Mouse (Mus musculus) limb, embryonic 15.5 days (tissue): ENCODE measurements around the gene Hsd11b1. TPM values are rescaled to one million over a fixed set of nuclear protein-coding genes. Genes with fewer than 3 reads are reported as not detected.
"Not testable (repeated sequence)": the region's sequence is repeated elsewhere in the genome, so short reads cannot be mapped to it uniquely, and the experiment has no call there.

Experiments
- ATAC-seq: fragments of 200-750 bp; cut with Nextera tagmentation; 2 replicates; pipeline ENCODE4 v1.8.0; 2017; ENCODE audit warnings: low read depth, moderate TSS enrichment; ENCODE audit not compliant: insufficient number of reproducible peaks, low FRiP score, low TSS enrichment
- H3K27ac ChIP-seq: fragments of 300-500 bp; sonication (generic); 2 replicates; pipeline ENCODE4 v1.5.1; 2015; ENCODE audit warnings: moderate library complexity, mild to moderate bottlenecking, inconsistent platforms
- H3K27me3 ChIP-seq: fragments of 300-500 bp; sonication (generic); 2 replicates; pipeline ENCODE4 v1.6.1; 2015; ENCODE audit warnings: inconsistent platforms
- H3K36me3 ChIP-seq: fragments of 300-500 bp; sonication (generic); 2 replicates; pipeline ENCODE4 v1.6.1; 2015; ENCODE audit warnings: inconsistent platforms
- H3K4me1 ChIP-seq: fragments of 300-500 bp; sonication (generic); 2 replicates; pipeline ENCODE4 v1.6.1; 2015; ENCODE audit warnings: inconsistent platforms
- H3K4me2 ChIP-seq: fragments of 300-500 bp; sonication (generic); 2 replicates; pipeline ENCODE4 v1.6.1; 2015; ENCODE audit warnings: mild to moderate bottlenecking, inconsistent platforms
- H3K4me3 ChIP-seq: fragments of 300-500 bp; sonication (generic); 2 replicates; pipeline ENCODE4 v1.5.1; 2015; ENCODE audit warnings: mild to moderate bottlenecking, inconsistent platforms
- H3K9ac ChIP-seq: fragments of 300-500 bp; sonication (generic); 2 replicates; pipeline ENCODE4 v1.6.1; 2015; ENCODE audit warnings: inconsistent platforms
- H3K9me3 ChIP-seq: fragments of 300-500 bp; sonication (generic); 2 replicates; pipeline ENCODE4 v1.6.1; 2016; ENCODE audit warnings: inconsistent platforms
- WGBS: fragments of 180-500 bp; shearing (Covaris S2); methylation state at CpG from one replicate; pipeline ENCODE4 v1.1.7; 2015; 5-methylcytosine and 5-hydroxymethylcytosine counted together
- polyA plus RNA-seq: library from polyadenylated mRNA; unstranded; fragments of >200 nt; fragmentation: Nextera tagmentation; extraction: Ambion mirVana; gene quantifications from 2 replicates; pipeline ENCODE4 v1.2.1, GENCODE M21; 2015

Hsd11b1 gene
- polyA plus RNA-seq, 1 experiment from 2014 or later: 6.8 TPM

DNA sequence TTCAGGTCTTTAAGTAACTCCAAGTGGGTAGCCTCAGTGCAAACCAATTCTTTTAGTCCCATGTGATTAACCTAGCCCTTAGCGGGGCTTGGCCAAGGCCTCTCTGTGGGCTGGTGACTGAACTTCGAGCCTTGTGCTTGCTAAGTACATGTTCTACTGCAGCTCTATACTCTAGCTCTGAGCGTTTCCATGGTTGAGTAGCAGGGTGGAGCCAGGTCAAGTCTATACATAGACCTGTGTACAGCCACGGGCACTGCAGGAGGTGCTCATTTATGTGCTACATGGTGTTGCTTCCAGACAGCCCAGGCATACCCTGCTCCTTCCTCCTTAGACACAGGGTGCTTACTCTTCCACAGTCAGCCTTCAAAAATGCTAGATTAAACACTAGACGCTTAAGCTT is 32.0 kb upstream of the Hsd11b1 start:
- Histone ChIP-seq H3K4me3 (no peak overlapping the region), H3K36me3 (no peaks in the 10 kb centered on the region), H3K4me1 (no peaks in the 10 kb centered on the region), H3K9me3 (no peaks in the 10 kb centered on the region), H3K27me3 (no peaks in the 10 kb centered on the region), H3K4me2 (no peak overlapping the region), H3K9ac (no peak overlapping the region), H3K27ac (no peak overlapping the region)
- no peak for ATAC-seq
- 74% methylated on average over 5 of the region's 5 CpGs for WGBS

DNA sequence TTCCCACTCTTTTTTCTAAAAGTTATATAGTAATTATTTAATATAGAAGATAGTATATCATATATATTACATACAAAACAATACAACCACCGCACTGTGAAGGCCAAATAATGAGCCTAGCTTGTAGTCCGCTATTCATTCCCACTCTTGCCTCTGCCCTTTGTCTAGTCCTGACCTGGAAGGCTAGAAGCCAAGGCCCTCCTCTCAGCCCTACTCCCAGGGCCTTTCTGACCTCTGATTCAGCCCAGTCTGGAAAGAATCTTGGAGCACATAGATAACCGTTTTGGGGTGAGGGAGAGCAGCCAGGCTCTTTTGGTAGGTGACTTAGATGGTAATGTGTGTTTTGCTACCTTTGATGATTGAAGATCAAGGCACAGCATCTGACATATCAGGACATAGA is 30.1 kb upstream of the Hsd11b1 start:
- H3K9ac ChIP-seq: no peak overlapping the region
- no peaks in the 10 kb centered on the region for H3K9me3 ChIP-seq
- H3K27ac ChIP-seq: no peak overlapping the region
- H3K4me1 ChIP-seq: no peaks in the 10 kb centered on the region
- no peaks in the 10 kb centered on the region for H3K36me3 ChIP-seq
- ATAC-seq: no peak
- no peak overlapping the region for H3K4me2 ChIP-seq
- no peak overlapping the region for H3K4me3 ChIP-seq
- WGBS: 84% methylated on average over 3 of the region's 3 CpGs
- H3K27me3 ChIP-seq: no peaks in the 10 kb centered on the region

DNA sequence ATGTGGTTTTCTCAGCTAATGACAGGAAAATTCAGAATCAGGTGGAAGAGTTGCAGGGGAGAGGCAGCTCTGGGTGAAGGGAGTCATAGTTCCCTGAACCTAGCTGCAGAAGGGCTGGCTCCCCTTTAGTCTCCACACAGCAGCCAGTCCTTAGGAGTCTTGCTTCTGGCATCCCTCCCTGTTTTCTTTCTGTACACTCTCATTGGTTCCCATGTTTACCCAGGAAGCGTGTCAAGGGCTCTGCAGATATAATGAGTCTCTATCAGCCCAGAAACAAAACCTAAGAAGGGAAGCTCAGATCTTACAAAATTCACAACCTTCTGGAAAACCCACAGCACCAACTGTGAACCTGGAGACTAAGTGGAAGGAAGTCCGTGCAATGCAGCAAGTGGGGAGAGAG is 29.2 kb upstream of the Hsd11b1 start:
- WGBS: 55% methylated on average over 2 of the region's 2 CpGs
- no peaks in the 10 kb centered on the region for H3K9me3 ChIP-seq
- H3K27ac ChIP-seq: no peak overlapping the region
- H3K9ac ChIP-seq: no peak overlapping the region
- ATAC-seq: no peak
- no peaks in the 10 kb centered on the region for H3K4me1 ChIP-seq
- no peak overlapping the region for H3K4me3 ChIP-seq
- H3K27me3 ChIP-seq: no peaks in the 10 kb centered on the region
- H3K36me3 ChIP-seq: no peaks in the 10 kb centered on the region
- no peak overlapping the region for H3K4me2 ChIP-seq

GRCm38 (mm10) chr1:193290686-193291085 is 26.8 kb upstream of the Hsd11b1 start:
- H3K36me3 ChIP-seq: no peaks in the 10 kb centered on the region
- no peak overlapping the region for H3K4me3 ChIP-seq
- H3K4me1 ChIP-seq: no peaks in the 10 kb centered on the region
- H3K27ac ChIP-seq: no peak overlapping the region
- no peaks in the 10 kb centered on the region for H3K27me3 ChIP-seq
- H3K4me2 ChIP-seq: no peak overlapping the region
- ATAC-seq: no peak
- no peak overlapping the region for H3K9ac ChIP-seq
- no peaks in the 10 kb centered on the region for H3K9me3 ChIP-seq

GRCm38 (mm10) chr1:193289914-193290313 is 26.0 kb upstream of the Hsd11b1 start:
- H3K4me2 ChIP-seq: no peak overlapping the region
- H3K27ac ChIP-seq: no peak overlapping the region
- no peaks in the 10 kb centered on the region for H3K4me1 ChIP-seq
- H3K9ac ChIP-seq: no peak overlapping the region
- no peaks in the 10 kb centered on the region for H3K9me3 ChIP-seq
- H3K36me3 ChIP-seq: no peaks in the 10 kb centered on the region
- 83% methylated on average over 5 of the region's 5 CpGs for WGBS
- no peak for ATAC-seq
- H3K27me3 ChIP-seq: no peaks in the 10 kb centered on the region
- no peak overlapping the region for H3K4me3 ChIP-seq

GRCm38 (mm10) chr1:193289076-193289475 is 25.2 kb upstream of the Hsd11b1 start:
- Histone ChIP-seq H3K4me3 (no peak overlapping the region), H3K4me1 (no peaks in the 10 kb centered on the region), H3K4me2 (no peak overlapping the region), H3K9ac (no peak overlapping the region), H3K36me3 (no peaks in the 10 kb centered on the region), H3K27ac (no peak overlapping the region), H3K27me3 (no peaks in the 10 kb centered on the region), H3K9me3 (no peaks in the 10 kb centered on the region)
- ATAC-seq: no peak
- 88% methylated on average over 3 of the region's 3 CpGs for WGBS

GRCm38 (mm10) chr1:193287578-193287977 is 23.7 kb upstream of the Hsd11b1 start:
- no peak overlapping the region for H3K9ac ChIP-seq
- WGBS: 85% methylated on average over 2 of the region's 2 CpGs
- H3K9me3 ChIP-seq: no peaks in the 10 kb centered on the region
- H3K4me2 ChIP-seq: no peak overlapping the region
- H3K4me3 ChIP-seq: no peak overlapping the region
- H3K4me1 ChIP-seq: no peaks in the 10 kb centered on the region
- no peak overlapping the region for H3K27ac ChIP-seq
- H3K36me3 ChIP-seq: no peaks in the 10 kb centered on the region
- no peak for ATAC-seq
- no peaks in the 10 kb centered on the region for H3K27me3 ChIP-seq

- 84% methylated on average over 3 of the region's 3 CpGs for WGBS
These were observed 22.0 kb upstream of the Hsd11b1 start for GRCm38 (mm10) chr1:193285766-193286325.

GRCm38 (mm10) chr1:193284228-193284779 is 20.4 kb upstream of the Hsd11b1 start:
- no peak overlapping the region for H3K4me2 ChIP-seq
- H3K27ac ChIP-seq: no peak overlapping the region
- H3K36me3 ChIP-seq: no peaks in the 10 kb centered on the region
- 67% methylated on average over 7 of the region's 7 CpGs for WGBS
- no peak for ATAC-seq
- no peak overlapping the region for H3K4me3 ChIP-seq
- no peaks in the 10 kb centered on the region for H3K27me3 ChIP-seq
- H3K9ac ChIP-seq: no peak overlapping the region
- H3K9me3 ChIP-seq: no peaks in the 10 kb centered on the region
- H3K4me1 ChIP-seq: no peaks in the 10 kb centered on the region

More at GRCm38 (mm10) chr1:193285766-193286325, 22.0 kb upstream of the Hsd11b1 start:
- H3K9me3 ChIP-seq, H3K4me1 ChIP-seq, H3K4me3 ChIP-seq, H3K9ac ChIP-seq, H3K36me3 ChIP-seq, H3K4me2 ChIP-seq, H3K27ac ChIP-seq, H3K27me3 ChIP-seq, ATAC-seq: not testable (repeated sequence)

- Histone ChIP-seq H3K4me2 (no peak overlapping the region), H3K4me1 (no peaks in the 10 kb centered on the region), H3K4me3 (no peak overlapping the region), H3K27me3 (no peaks in the 10 kb centered on the region), H3K27ac (no peak overlapping the region), H3K36me3 (no peaks in the 10 kb centered on the region), H3K9me3 (no peaks in the 10 kb centered on the region), H3K9ac (no peak overlapping the region)
- WGBS: 94% methylated on average over 2 of the region's 2 CpGs
- ATAC-seq: no peak
These were observed 17.5 kb upstream of the Hsd11b1 start for GRCm38 (mm10) chr1:193281344-193281743.

DNA sequence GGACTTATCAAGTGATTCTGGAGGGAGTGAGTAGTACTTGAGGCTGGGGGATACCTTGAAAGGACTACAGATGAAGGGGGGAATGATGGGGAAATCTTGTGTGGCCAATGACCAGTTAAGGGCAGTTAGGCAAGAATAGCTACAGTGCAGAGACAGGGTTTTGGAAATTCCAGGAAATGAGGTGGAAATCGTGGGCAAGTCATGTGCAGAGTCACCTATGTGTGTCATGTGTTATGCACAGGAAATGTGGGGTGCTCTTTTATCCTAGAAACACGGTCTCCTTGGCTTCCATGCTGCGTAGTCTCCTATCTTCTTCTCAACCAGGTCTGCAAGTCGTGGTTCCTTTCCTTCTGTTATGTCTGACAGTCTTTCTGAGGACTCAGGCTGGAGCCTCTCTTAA is 15.6 kb upstream of the Hsd11b1 start:
- Histone ChIP-seq H3K4me1 (no peaks in the 10 kb centered on the region), H3K36me3 (no peaks in the 10 kb centered on the region), H3K27me3 (no peaks in the 10 kb centered on the region), H3K27ac (no peak overlapping the region), H3K4me2 (no peak overlapping the region), H3K4me3 (no peak overlapping the region), H3K9ac (no peak overlapping the region), H3K9me3 (no peaks in the 10 kb centered on the region)
- WGBS: 73% methylated on average over 4 of the region's 4 CpGs
- ATAC-seq: no peak

DNA sequence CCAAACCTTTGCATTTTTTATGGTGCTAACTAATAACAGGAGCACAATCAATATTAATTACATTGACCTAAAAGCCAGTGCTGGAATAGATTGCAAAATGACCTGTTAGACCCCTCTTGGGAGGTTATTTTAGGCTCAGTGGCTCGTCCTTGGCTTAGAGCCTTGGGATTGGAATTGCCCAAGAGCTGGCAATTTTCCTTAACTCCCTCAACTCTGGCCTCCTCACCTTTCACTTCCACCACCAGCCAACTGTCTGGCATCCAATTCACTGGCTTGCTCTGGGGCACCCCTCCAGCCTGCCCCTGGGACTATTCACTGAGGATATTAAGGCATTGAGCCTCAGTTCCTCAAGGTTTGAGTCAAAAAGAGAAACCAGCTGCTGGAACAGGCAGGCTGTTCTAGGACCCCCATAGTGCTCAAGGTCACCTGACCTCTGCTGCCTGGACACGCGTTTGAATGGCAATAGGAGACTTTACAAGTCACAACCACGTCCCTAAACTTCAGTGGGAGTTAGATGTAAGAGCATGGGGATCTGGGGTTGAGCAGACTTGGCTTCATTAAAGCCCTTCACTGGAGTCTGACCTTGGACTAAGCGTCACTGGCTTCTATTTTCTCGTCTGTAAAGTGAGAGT is 14.7 kb upstream of the Hsd11b1 start:
- no peaks in the 10 kb centered on the region for H3K36me3 ChIP-seq
- H3K27me3 ChIP-seq: no peaks in the 10 kb centered on the region
- H3K4me3 ChIP-seq: no peak overlapping the region
- H3K9me3 ChIP-seq: no peaks in the 10 kb centered on the region
- ATAC-seq: no peak
- H3K27ac ChIP-seq: no peak overlapping the region
- no peak overlapping the region for H3K4me2 ChIP-seq
- no peak overlapping the region for H3K9ac ChIP-seq
- 38% methylated on average over 6 of the region's 6 CpGs for WGBS
- peaks cover under 1% of the 10 kb centered on the region; the same call in 1 of the 2 replicates for H3K4me1 ChIP-seq
